Mouse (Mus musculus) CH12.LX (cell line): ENCODE data around the gene Arhgap31. TPM values are rescaled to one million over a fixed set of nuclear protein-coding genes. Genes with fewer than 3 reads are reported as not detected.

Experiments used
- DNase-seq: peaks from one replicate; pipeline ENCODE4 v3.0.0-alpha.2; 2013; ENCODE audit errors: extremely low read depth
- H3K27ac ChIP-seq: 2 replicates; pipeline ENCODE4 v1.5.1; 2012; ENCODE audit warnings: low read depth, mild to moderate bottlenecking, control low read depth, moderate library complexity; ENCODE audit not compliant: insufficient read depth
- H3K27me3 ChIP-seq: replicated peaks from 2 replicates; pipeline ENCODE3; 2012; ENCODE audit warnings: inconsistent platforms
- H3K36me3 ChIP-seq, 2 experiments: replicated peaks in 1 of 2; 2 replicates each; pipeline versions ENCODE3 to v1.6.1; 2012; ENCODE audit warnings: inconsistent platforms in 1 of 2, low read length in 1 of 2, mild to moderate bottlenecking in 1 of 2, mixed read lengths in 1 of 2, moderate library complexity in 1 of 2; ENCODE audit not compliant: control insufficient read depth in 1 of 2, insufficient read depth in 1 of 2
- H3K4me1 ChIP-seq, 2 experiments: 2 replicates each; pipeline ENCODE4 v1.6.1; 2012; ENCODE audit warnings: inconsistent platforms in 1 of 2, moderate library complexity in 1 of 2; ENCODE audit not compliant: insufficient read depth in 2 of 2, control insufficient read depth in 1 of 2
- H3K4me2 ChIP-seq: 2 replicates; pipeline ENCODE4 v1.6.1; 2012; ENCODE audit warnings: low read depth, mild to moderate bottlenecking, control low read depth; ENCODE audit not compliant: poor library complexity, insufficient read depth, severe bottlenecking
- H3K4me3 ChIP-seq, 3 experiments: fragments of 150-350 bp in 1 of 3; sonication (generic) in 1 of 3; replicated peaks in 1 of 3; 2 replicates each; pipeline versions ENCODE3 to v1.5.1; 2011 to 2012; ENCODE audit warnings: low read depth in 2 of 3, low read length in 2 of 3, mild to moderate bottlenecking in 2 of 3, moderate library complexity in 2 of 3, control low read depth in 1 of 3, improper control_type of control experiment in 1 of 3, inconsistent platforms in 1 of 3, mixed read lengths in 1 of 3; ENCODE audit not compliant: poor library complexity in 1 of 3
- H3K79me2 ChIP-seq: replicated peaks from 2 replicates; pipeline ENCODE4 v1.6.1; 2012; ENCODE audit warnings: mild to moderate bottlenecking, moderate library complexity; ENCODE audit not compliant: control insufficient read depth, poor library complexity, insufficient read depth, severe bottlenecking; ENCODE audit errors: extremely low read depth
- H3K9ac ChIP-seq: 2 replicates; pipeline ENCODE4 v1.6.1; 2012; ENCODE audit warnings: low read depth, mild to moderate bottlenecking, control low read depth, moderate library complexity; ENCODE audit not compliant: insufficient read depth
- H3K9me3 ChIP-seq: replicated peaks from 2 replicates; pipeline ENCODE3; 2012; ENCODE audit warnings: low read length, inconsistent platforms, mixed read lengths
- CHD1 ChIP-seq: IDR thresholded peaks from 2 replicates; pipeline ENCODE4 v1.6.1; 2012; ENCODE audit warnings: low read depth, low read length, improper control_type of control experiment, inconsistent platforms
- ELF1 ChIP-seq: IDR thresholded peaks from 2 replicates; pipeline ENCODE4 v1.6.1; 2014; ENCODE audit warnings: low read depth, mild to moderate bottlenecking, inconsistent platforms, low read length, improper control_type of control experiment
- EP300 ChIP-seq: IDR thresholded peaks from 2 replicates; pipeline ENCODE4 v1.6.1; 2011; ENCODE audit warnings: low read length, improper control_type of control experiment
- GABPA ChIP-seq: IDR thresholded peaks from 2 replicates; pipeline ENCODE4 v1.6.1; 2012; ENCODE audit warnings: low read depth, low read length, improper control_type of control experiment, inconsistent platforms; ENCODE audit not compliant: insufficient replicate concordance
- MAX ChIP-seq: IDR thresholded peaks from 2 replicates; pipeline ENCODE4 v1.6.1; 2011; ENCODE audit warnings: low read length, improper control_type of control experiment
- MXI1 ChIP-seq: IDR thresholded peaks from 2 replicates; pipeline ENCODE4 v1.6.1; 2011; ENCODE audit warnings: mild to moderate bottlenecking, low read depth, low read length, improper control_type of control experiment
- MYC ChIP-seq: IDR thresholded peaks from 2 replicates; pipeline ENCODE4 v1.6.1; 2011; ENCODE audit warnings: low read depth, mild to moderate bottlenecking, improper control_type of control experiment, low read length
- POLR2A ChIP-seq: IDR thresholded peaks from 2 replicates; pipeline ENCODE4 v1.6.1; 2011; ENCODE audit warnings: low read depth, mild to moderate bottlenecking, improper control_type of control experiment, low read length
- RCOR1 ChIP-seq: conservative IDR thresholded peaks from 2 replicates; pipeline ENCODE4 v1.6.1; 2012; ENCODE audit warnings: low read depth, mild to moderate bottlenecking, inconsistent platforms, low read length, improper control_type of control experiment
- SMC3 ChIP-seq: IDR thresholded peaks from 2 replicates; pipeline ENCODE4 v1.6.1; 2011; ENCODE audit warnings: low read depth, low read length, improper control_type of control experiment
- UBTF ChIP-seq: IDR thresholded peaks from 2 replicates; pipeline ENCODE4 v1.6.1; 2012; ENCODE audit warnings: low read depth, mild to moderate bottlenecking, inconsistent platforms, low read length, improper control_type of control experiment, moderate library complexity
- ZC3H11A ChIP-seq: IDR thresholded peaks from 2 replicates; pipeline ENCODE4 v1.6.1; 2012; ENCODE audit warnings: low read depth, mild to moderate bottlenecking, inconsistent platforms, low read length, improper control_type of control experiment
- ZMIZ1 ChIP-seq: IDR thresholded peaks from 2 replicates; pipeline ENCODE4 v1.6.1; 2012; ENCODE audit warnings: low read depth, mild to moderate bottlenecking, inconsistent platforms, low read length, improper control_type of control experiment
- dilution Hi-C: fragments of 300-500 bp; cut with MboI; formaldehyde crosslinking; loops from 2 replicates; pipeline ENCODE4 v1.14.3; 2020; ENCODE audit warnings: low sequenced_read_pairs; ENCODE audit not compliant: extremely low pct_unique_long_range_greater_than_20kb, extremely low pct_ligation_motif_present
- in situ Hi-C: fragments of 300-500 bp; cut with MboI; formaldehyde crosslinking; loops from 3 replicates; pipeline ENCODE4 v1.14.3; 2019; ENCODE audit warnings: low sequenced_read_pairs, low pct_ligation_motif_present, low pct_unique_long_range_greater_than_20kb, mixed read lengths
- polyA plus RNA-seq: library from polyadenylated mRNA; unstranded; fragments of >175 nt; gene quantifications from 2 replicates; pipeline ENCODE4 v1.2.1, GENCODE M21; 2012; ENCODE audit warnings: low read depth; ENCODE audit not compliant: insufficient read length
- total RNA-seq, 2 experiments: library from RNA; depleted of rRNA; stranded (reverse); fragments of 300-350 nt in 1 of 2; fragments of >200 nt in 1 of 2; gene quantifications; 2 replicates each; pipeline ENCODE4 v1.2.3; 2012 to 2014

Gene Arhgap31
- total and polyA plus RNA-seq, 3 experiments, result 0.15 to 2.0 (median 0.76) TPM

- Histone ChIP-seq H3K9ac (no peak overlapping the region), H3K36me3 (no peaks in the 10 kb centered on the region), H3K4me1 (peaks cover 0 to 10% of the 10 kb centered on the region in 2 experiments; a peak in 2 of 4 replicates), H3K27ac (no peak overlapping the region), H3K4me2 (no peak overlapping the region), H3K27me3 (no peaks in the 10 kb centered on the region), H3K79me2 (no peaks in the 10 kb centered on the region), H3K9me3 (no peaks in the 10 kb centered on the region), H3K4me3 (no peak overlapping the region)
- TF ChIP-seq CHD1 (no peak), GABPA (no peak), UBTF (no peak), ZC3H11A (no peak), RCOR1 (no peak), SMC3 (no peak), MYC (no peak), MXI1 (no peak), ELF1 (no peak), ZMIZ1 (no peak)
- dilution Hi-C loops, result no loop called here
- in situ Hi-C loops, result no loop called here
- no peak for DNase-seq
Measured at GRCm38 (mm10) chr16:38694906-38695540, 18.1 kb downstream of the Arhgap31 start.

- Histone ChIP-seq H3K79me2 (no peaks in the 10 kb centered on the region), H3K9ac (no peak overlapping the region), H3K27me3 (peaks cover 2% of the 10 kb centered on the region), H3K36me3 (no peaks in the 10 kb centered on the region), H3K27ac (no peak overlapping the region), H3K4me2 (no peak overlapping the region), H3K4me1 (peaks cover 0 to 10% of the 10 kb centered on the region in 2 experiments; a peak in 1 of 4 replicates), H3K4me3 (no peak overlapping the region), H3K9me3 (no peaks in the 10 kb centered on the region)
- DNase-seq, result no peak
- dilution Hi-C loops (no loop called here), in situ Hi-C loops (no loop called here)
- no peak for TF ChIP-seq POLR2A
Measured at GRCm38 (mm10) chr16:38690501-38690900, 22.6 kb downstream of the Arhgap31 start.

DNA sequence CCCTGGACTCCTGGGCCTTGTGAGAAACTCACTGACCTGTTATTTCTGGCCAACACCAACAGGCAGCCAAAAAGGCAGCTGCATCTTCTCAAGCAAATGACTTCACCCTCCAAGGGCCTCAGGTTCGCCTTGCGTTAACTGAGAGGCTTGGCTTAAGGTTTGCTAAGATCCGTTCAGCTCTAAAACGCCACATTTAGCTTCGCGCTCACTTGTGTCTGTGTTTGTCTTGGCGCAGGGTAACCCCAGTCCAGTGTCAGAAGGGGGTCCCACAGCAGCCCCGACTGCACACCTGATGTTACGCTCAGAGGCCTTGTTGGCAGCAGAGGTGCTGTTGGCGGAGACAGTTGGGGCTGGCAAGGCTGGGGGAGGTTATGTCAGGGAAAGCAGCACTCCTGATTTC is 23.3 kb downstream of the Arhgap31 start:
- Histone ChIP-seq H3K36me3 (no peaks in the 10 kb centered on the region), H3K4me1 (peaks cover 0 to 10% of the 10 kb centered on the region in 2 experiments; a peak in 1 of 4 replicates), H3K27ac (no peak overlapping the region), H3K79me2 (no peaks in the 10 kb centered on the region), H3K4me2 (no peak overlapping the region), H3K9me3 (no peaks in the 10 kb centered on the region), H3K4me3 (no peak overlapping the region), H3K9ac (no peak overlapping the region), H3K27me3 (peaks cover 2% of the 10 kb centered on the region)
- no peak for DNase-seq
- in situ Hi-C loops (no loop called here), dilution Hi-C loops (no loop called here)
- TF ChIP-seq GABPA (no peak), ELF1 (no peak), POLR2A (no peak), EP300 (no peak), MAX (no peak), ZC3H11A (no peak)
